Mouse (Mus musculus): ENCODE measurements around the gene Frmd4b.

DNA sequence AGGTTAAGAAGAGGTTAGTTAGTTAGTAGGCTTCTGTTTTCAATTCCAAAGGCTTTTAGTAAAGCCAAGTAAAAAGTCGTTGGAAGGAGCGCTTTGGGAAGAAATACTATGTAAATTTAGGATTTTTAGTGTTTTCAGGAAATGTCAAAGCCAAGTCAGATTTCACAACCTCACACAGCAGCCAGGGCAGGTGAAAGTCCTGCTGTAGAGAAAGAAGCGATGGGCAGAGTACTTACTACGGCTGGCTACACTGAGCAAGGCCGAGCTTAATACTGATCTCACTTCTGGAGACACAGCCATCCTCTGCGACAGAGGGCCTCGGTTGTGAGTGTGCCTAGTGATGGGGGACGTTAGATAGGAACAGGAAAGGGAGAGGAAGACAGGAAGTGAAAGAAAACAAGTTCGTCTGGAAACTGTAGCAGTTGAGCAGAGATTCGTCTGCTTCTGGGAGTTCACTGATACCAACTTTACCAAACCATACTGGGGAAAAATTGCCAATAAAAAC lies 328.0 kb downstream of the Frmd4b start:
- no peak for TF ChIP-seq CTCF (IDR thresholded peaks at IDR 0.05; ENCODE audit: control insufficient read depth, insufficient read depth, low read length)
- TF ChIP-seq POLR2A (IDR thresholded peaks at IDR 0.05; ENCODE audit: borderline replicate concordance, control insufficient read depth, low read depth, low read length), result no peak

Measured in bone marrow, adult 2 months (tissue).